Mouse (Mus musculus): Measurements from ENCODE around the gene Olfr547.

GRCm38 (mm10) chr7:102553279-102553678 is 18.7 kb downstream of the Olfr547 start:
- TF ChIP-seq CTCF (conservative IDR thresholded peaks at IDR 0.05; ENCODE audit: low read length) (no peak), NANOG (IDR thresholded peaks at IDR 0.05; ENCODE audit: borderline replicate concordance, low read length) (no peak), POU5F1 (IDR thresholded peaks at IDR 0.05; ENCODE audit: borderline replicate concordance, low read length) (no peak)
